Mouse (Mus musculus) neural tube, embryonic 14.5 days (tissue): Measurements from ENCODE around the gene Clic1. TPM values are rescaled to one million over a fixed set of nuclear protein-coding genes. Genes with fewer than 3 reads are reported as not detected.

Source experiments
- ATAC-seq: fragments of 200-750 bp; cut with Nextera tagmentation; 2 replicates; pipeline ENCODE4 v1.8.0; 2017; ENCODE audit warnings: low read depth, mild to moderate bottlenecking, moderate TSS enrichment, moderate library complexity
- H3K27ac ChIP-seq: fragments of 300-500 bp; sonication (generic); 2 replicates; pipeline ENCODE4 v1.5.1; 2014; ENCODE audit warnings: low read depth, mild to moderate bottlenecking, control low read depth, low read length, moderate library complexity, mixed read lengths
- H3K27me3 ChIP-seq: fragments of 300-500 bp; sonication (generic); 2 replicates; pipeline ENCODE4 v1.6.1; 2014; ENCODE audit warnings: low read length; ENCODE audit not compliant: control insufficient read depth, insufficient read depth
- H3K36me3 ChIP-seq: fragments of 300-500 bp; sonication (generic); 2 replicates; pipeline ENCODE4 v1.6.1; 2014; ENCODE audit warnings: low read length, mixed read lengths; ENCODE audit not compliant: control insufficient read depth, insufficient read depth
- H3K4me1 ChIP-seq: fragments of 300-500 bp; sonication (generic); 2 replicates; pipeline ENCODE4 v1.6.1; 2014; ENCODE audit warnings: low read length; ENCODE audit not compliant: control insufficient read depth, insufficient read depth
- H3K4me2 ChIP-seq: fragments of 300-500 bp; sonication (generic); 2 replicates; pipeline ENCODE4 v1.6.1; 2014; ENCODE audit warnings: mild to moderate bottlenecking, low read depth, low read length, control low read depth
- H3K4me3 ChIP-seq: fragments of 300-500 bp; sonication (generic); 2 replicates; pipeline ENCODE4 v1.5.1; 2014; ENCODE audit warnings: low read depth, low read length, control low read depth, mixed read lengths
- H3K9ac ChIP-seq: fragments of 300-500 bp; sonication (generic); replicated peaks from 2 replicates; pipeline ENCODE4 v1.6.1; 2014; ENCODE audit warnings: low read depth, mild to moderate bottlenecking, control low read depth, low read length, mixed read lengths
- H3K9me3 ChIP-seq: fragments of 300-500 bp; sonication (generic); 2 replicates; pipeline ENCODE4 v1.6.1; 2016; ENCODE audit warnings: low read length; ENCODE audit not compliant: control insufficient read depth
- WGBS: fragments of 180-500 bp; shearing (Covaris S2); extraction: QIAGEN DNeasy Blood & Tissue Kit; methylation state at CpG from one replicate; pipeline ENCODE4 v1.1.7; 2014; 5-methylcytosine and 5-hydroxymethylcytosine counted together
- polyA plus RNA-seq: library from polyadenylated mRNA; unstranded; fragments of >200 nt; fragmentation: Nextera tagmentation; extraction: Ambion mirVana; gene quantifications from 2 replicates; pipeline ENCODE4 v1.2.1, GENCODE M21; 2014

Clic1 gene
- polyA plus RNA-seq, 1 experiment from 2014 or later, result 13.3 TPM

GRCm38 (mm10) chr17:35080248-35080647 is 30.5 kb downstream of the Clic1 start:
- no peak overlapping the region for H3K9ac ChIP-seq
- ATAC-seq, result no peak
- 67% methylated on average over 6 of the region's 6 CpGs for WGBS
- H3K27ac ChIP-seq, result no peak overlapping the region
- H3K4me3 ChIP-seq, result no peak overlapping the region
- H3K9me3 ChIP-seq, result no peaks in the 10 kb centered on the region
- no peak overlapping the region for H3K4me2 ChIP-seq
- H3K36me3 ChIP-seq, result no peaks in the 10 kb centered on the region
- H3K4me1 ChIP-seq, result peaks cover 5% of the 10 kb centered on the region; the same call in 1 of the 2 replicates
- no peaks in the 10 kb centered on the region for H3K27me3 ChIP-seq

- Histone ChIP-seq H3K9me3 (no peaks in the 10 kb centered on the region), H3K4me1 (peaks cover 5% of the 10 kb centered on the region; the same call in 1 of the 2 replicates), H3K36me3 (no peaks in the 10 kb centered on the region), H3K27me3 (no peaks in the 10 kb centered on the region), H3K4me2 (no peak overlapping the region), H3K9ac (no peak overlapping the region), H3K27ac (no peak overlapping the region), H3K4me3 (no peak overlapping the region)
- no peak for ATAC-seq
- 81% methylated on average over 4 of the region's 4 CpGs for WGBS
Measured at GRCm38 (mm10) chr17:35080710-35081109, 30.9 kb downstream of the Clic1 start.

GRCm38 (mm10) chr17:35082841-35083576 is 33.2 kb downstream of the Clic1 start:
- Histone ChIP-seq H3K36me3 (no peaks in the 10 kb centered on the region), H3K27ac (no peak overlapping the region), H3K4me3 (no peak overlapping the region), H3K4me1 (peaks cover 1% of the 10 kb centered on the region; the same call in 1 of the 2 replicates), H3K9me3 (no peaks in the 10 kb centered on the region), H3K4me2 (no peak overlapping the region), H3K9ac (no peak overlapping the region), H3K27me3 (no peaks in the 10 kb centered on the region)
- no peak for ATAC-seq
- 87% methylated on average over 16 of the region's 16 CpGs for WGBS

GRCm38 (mm10) chr17:35083929-35084497 is 34.2 kb downstream of the Clic1 start:
- H3K4me1 ChIP-seq, result no peaks in the 10 kb centered on the region
- H3K27me3 ChIP-seq, result no peaks in the 10 kb centered on the region
- no peaks in the 10 kb centered on the region for H3K36me3 ChIP-seq
- no peak overlapping the region for H3K27ac ChIP-seq
- 79% methylated on average over 3 of the region's 3 CpGs for WGBS
- no peak overlapping the region for H3K4me3 ChIP-seq
- no peak overlapping the region for H3K4me2 ChIP-seq
- no peak for ATAC-seq
- no peak overlapping the region for H3K9ac ChIP-seq
- H3K9me3 ChIP-seq, result no peaks in the 10 kb centered on the region

GRCm38 (mm10) chr17:35085208-35085865 is 35.6 kb downstream of the Clic1 start, which contains the start of gene Ly6g6f:
Gene Ly6g6f (minus strand): TSS chr17:35085610.
- Histone ChIP-seq H3K4me2 (no peak within 1 kb of the TSS), H3K9me3 (no peaks in the 10 kb centered on the region), H3K4me3 (no peak within 1 kb of the TSS), H3K27ac (no peak within 1 kb of the TSS), H3K9ac (no peak within 1 kb of the TSS), H3K36me3 (no peaks in the 10 kb centered on the region), H3K27me3 (no peaks in the 10 kb centered on the region), H3K4me1 (peaks cover 5% of the 10 kb centered on the region)
- no peak for ATAC-seq
- WGBS, result 82% methylated on average over 7 of the region's 7 CpGs

- ATAC-seq, result no peak
- Histone ChIP-seq H3K9me3 (no peaks in the 10 kb centered on the region), H3K4me2 (no peak overlapping the region), H3K27ac (no peak overlapping the region), H3K9ac (no peak overlapping the region), H3K27me3 (no peaks in the 10 kb centered on the region), H3K4me1 (peaks cover 11% of the 10 kb centered on the region), H3K36me3 (no peaks in the 10 kb centered on the region; the same call in 1 of the 2 replicates), H3K4me3 (no peak overlapping the region)
- 54% methylated on average over 2 of the region's 2 CpGs for WGBS
Measured at GRCm38 (mm10) chr17:35088151-35088550, 38.4 kb downstream of the Clic1 start.

DNA sequence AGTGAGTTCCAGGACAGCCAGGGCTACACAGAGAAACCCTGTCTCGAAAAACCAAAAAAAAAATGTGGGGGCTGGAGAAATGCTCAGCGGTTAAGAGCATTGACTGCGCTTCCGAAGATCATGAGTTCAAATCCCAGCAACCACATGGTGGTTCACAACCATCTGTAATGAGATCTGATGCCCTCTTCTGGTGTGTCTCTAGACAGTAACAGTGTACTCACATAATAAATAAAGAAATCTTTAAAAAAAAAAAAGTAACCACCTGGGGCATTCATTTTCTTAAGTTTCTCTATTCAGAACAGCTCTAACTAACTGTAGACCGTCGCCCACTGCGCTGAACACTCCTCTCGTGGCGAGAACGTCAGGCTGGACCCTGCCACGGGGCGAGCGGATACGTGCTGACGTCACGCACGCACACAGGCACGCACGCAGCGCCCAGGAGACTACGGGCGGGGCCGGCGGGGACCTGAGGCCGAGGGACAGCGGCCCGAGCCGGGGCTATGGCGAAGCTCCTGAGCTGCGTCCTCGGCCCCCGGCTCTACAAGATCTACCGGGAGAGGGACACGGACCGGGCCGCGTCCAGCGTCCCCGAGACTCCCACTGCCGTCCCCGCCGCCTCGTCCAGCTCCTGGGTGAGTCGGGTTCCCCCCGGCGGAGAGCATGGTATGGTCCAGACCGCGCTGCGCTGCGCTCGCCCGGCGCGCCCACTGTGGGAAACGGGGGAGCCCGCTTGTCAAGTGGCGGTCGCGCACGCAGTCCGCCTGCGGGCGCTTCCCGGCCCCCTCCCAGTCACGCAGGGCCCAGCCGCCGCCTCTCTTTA is 39.3 kb downstream of the Clic1 start, which contains the start of gene Abhd16a:
Abhd16a (plus strand) TSS at position 439 of the 820 bp plus-strand sequence.
- Histone ChIP-seq H3K4me1 (peaks cover 11% of the 10 kb centered on the region), H3K27me3 (no peaks in the 10 kb centered on the region), H3K27ac (peak within 1 kb of the TSS; percentile 97), H3K4me3 (peak within 1 kb of the TSS; percentile 52), H3K9ac (peak within 1 kb of the TSS; percentile 81), H3K36me3 (peaks cover under 1% of the 10 kb centered on the region; the same call in 1 of the 2 replicates), H3K4me2 (peak within 1 kb of the TSS; percentile 54), H3K9me3 (no peaks in the 10 kb centered on the region)
- 4% methylated on average over 63 of the region's 67 CpGs for WGBS
- ATAC-seq, result peak; percentile 98

DNA sequence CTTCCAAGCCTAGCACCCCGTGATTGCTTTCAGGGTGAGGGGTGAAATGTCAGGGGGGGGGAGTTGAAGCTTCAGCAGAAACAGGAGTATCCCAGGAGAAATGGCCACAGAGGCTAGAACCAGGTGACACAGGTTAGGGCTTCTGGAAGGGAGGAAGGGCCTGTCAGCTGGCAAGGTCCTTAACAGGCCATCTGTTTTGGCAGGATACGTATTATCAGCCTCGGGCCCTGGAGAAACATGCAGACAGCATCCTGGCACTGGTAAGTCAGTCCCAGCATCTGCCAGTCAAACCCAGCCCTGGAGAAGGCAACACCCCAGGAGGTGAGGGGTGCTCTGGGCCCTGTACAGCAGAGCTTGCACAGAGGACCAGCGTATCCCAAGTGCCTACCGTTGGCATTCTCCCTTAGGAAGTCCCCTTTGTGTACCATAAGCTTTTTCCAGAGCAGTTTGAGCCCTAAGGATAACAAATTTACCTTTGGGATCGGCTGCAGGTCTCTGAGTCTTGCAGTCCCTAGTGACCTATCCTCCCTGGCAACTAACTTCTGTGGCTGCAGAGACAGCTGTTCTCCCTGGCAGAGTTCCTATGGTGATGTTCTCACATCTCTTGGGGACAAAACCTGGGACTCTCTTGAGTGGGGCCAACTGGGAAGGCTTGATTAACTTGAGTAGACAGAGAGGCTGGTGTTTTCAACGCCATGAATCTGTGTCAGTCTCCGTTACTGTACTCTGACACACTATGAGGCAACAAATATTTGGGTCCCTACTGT is 40.6 kb downstream of the Clic1 start:
- 54% methylated on average over 8 of the region's 8 CpGs for whole genome bisulfite sequencing
- Histone ChIP-seq H3K4me2 (peak overlapping the region; percentile 54), H3K4me1 (peaks cover 11% of the 10 kb centered on the region), H3K9ac (peak overlapping the region; percentile 81), H3K36me3 (peaks cover 14% of the 10 kb centered on the region), H3K4me3 (peak overlapping the region; percentile 52), H3K27me3 (no peaks in the 10 kb centered on the region), H3K9me3 (no peaks in the 10 kb centered on the region), H3K27ac (peak overlapping the region; percentile 97)
- ATAC-seq, result no peak
